ENCODE assay signal across 8 mouse cellular contexts in genomic region chr19:40369852-40370811, GRCm38 (mm10).
DNase-seq lines count a peak whose midpoint lies in the region; ATAC-seq and TF ChIP-seq lines count a peak whose summit lies in the region.

No protein-coding gene starts in this region.

- 0 out of 2 replicates have a peak, but pooled peaks have one; percentile 28 for ATAC-seq in common myeloid progenitor, adult 5-6 weeks (replicated peaks; ENCODE audit: low read depth, poor library complexity, severe bottlenecking)
- no peak for ATAC-seq in hindbrain, embryonic 12.5 days (ENCODE audit: low FRiP score)

- no peak overlapping the region for H3K4me3 ChIP-seq in left cerebral cortex, adult 2 months
- H3K4me3 ChIP-seq in hindbrain, embryonic 12.5 days = no peak overlapping the region

- peak overlapping the region; percentile 72 for H3K27ac ChIP-seq in left cerebral cortex, adult 2 months
- no peak overlapping the region for H3K27ac ChIP-seq in hindbrain, embryonic 12.5 days

- H3K36me3 ChIP-seq in hindbrain, embryonic 12.5 days = 0 out of 2 replicates have a peak, but pooled peaks cover 11% of the 10 kb centered on the region

- H3K9ac ChIP-seq in hindbrain, embryonic 12.5 days = no peak overlapping the region

- no peaks in the 10 kb centered on the region for H3K9me3 ChIP-seq in hindbrain, embryonic 12.5 days (replicated peaks)

- WGBS in hindbrain, embryonic 12.5 days = 70% methylated on average over 18 of the region's 18 CpGs

- H3K4me2 ChIP-seq in hindbrain, embryonic 12.5 days (replicated peaks) = no peak overlapping the region

- H3K27me3 ChIP-seq in hindbrain, embryonic 12.5 days = no peaks in the 10 kb centered on the region

- H3K4me1 ChIP-seq in hindbrain, embryonic 12.5 days = peaks cover 14% of the 10 kb centered on the region

- DNase-seq in left cerebral cortex, adult 2 months (ENCODE audit: extremely low spot score in 1 of 2, low spot score in 2 of 2) = no peak
- DNase-seq in left cerebral cortex, adult 18-20 months (ENCODE audit: low spot score in 2 of 2) = no peak
- DNase-seq in heart, postnatal 4 days = peak; percentile 78
- DNase-seq in retina, postnatal 7 days (ENCODE audit: low read depth, low spot score) = peak; percentile 41
- DNase-seq in natural killer cell, adult 2 months (ENCODE audit: low spot score in 2 of 2) = no peak
- DNase-seq in embryo, embryonic 10 days (ENCODE audit: low spot score) = no peak

- intact Hi-C loops in left cerebral cortex, adult 2 months (cut with DNase I) = no loop called here

- peak; percentile 17 for TF ChIP-seq CTCF in left cerebral cortex, adult 2 months (IDR thresholded peaks at IDR 0.05)

Comparison
In these comparisons a context has a peak if more than half of its experiments do, and no peak if none do; other contexts are left out.
1. DNase-seq: peak in heart, postnatal 4 days (single experiment) and retina, postnatal 7 days (single experiment); none in left cerebral cortex, adult 2 months (0 of 2), left cerebral cortex, adult 18-20 months (0 of 2), natural killer cell, adult 2 months (0 of 2) and embryo, embryonic 10 days (single experiment).